Mouse (Mus musculus) limb, embryonic 11.5 days (tissue): Measurements from ENCODE around the gene Trim44. TPM values are rescaled to one million over a fixed set of nuclear protein-coding genes. Genes with fewer than 3 reads are reported as not detected.

Source experiments
- ATAC-seq: fragments of 200-750 bp; cut with Nextera tagmentation; 2 replicates; pipeline ENCODE4 v1.8.0; 2017; ENCODE audit warnings: low read depth; ENCODE audit not compliant: insufficient number of reproducible peaks, low FRiP score, low TSS enrichment
- DNase-seq: peaks from one replicate; pipeline ENCODE4 v3.0.0-alpha.2; 2015; ENCODE audit warnings: low spot score
- H3K27ac ChIP-seq: fragments of 300-500 bp; sonication (generic); replicated peaks from 2 replicates; pipeline ENCODE4 v1.5.1; 2014; ENCODE audit warnings: low read depth, mild to moderate bottlenecking, low read length
- H3K27me3 ChIP-seq: fragments of 300-500 bp; sonication (generic); 2 replicates; pipeline ENCODE4 v1.6.1; 2014; ENCODE audit warnings: mild to moderate bottlenecking, low read length, mixed read lengths; ENCODE audit not compliant: control insufficient read depth, insufficient read depth
- H3K36me3 ChIP-seq: fragments of 300-500 bp; sonication (generic); 2 replicates; pipeline ENCODE4 v1.6.1; 2014; ENCODE audit warnings: mild to moderate bottlenecking, low read length, moderate library complexity, mixed read lengths; ENCODE audit not compliant: control insufficient read depth, insufficient read depth
- H3K4me1 ChIP-seq: fragments of 300-500 bp; sonication (generic); 2 replicates; pipeline ENCODE4 v1.6.1; 2014; ENCODE audit warnings: low read length, mixed read lengths; ENCODE audit not compliant: control insufficient read depth, insufficient read depth
- H3K4me2 ChIP-seq: fragments of 300-500 bp; sonication (generic); 2 replicates; pipeline ENCODE4 v1.6.1; 2014; ENCODE audit warnings: low read depth, mild to moderate bottlenecking, moderate library complexity; ENCODE audit not compliant: severe bottlenecking
- H3K4me3 ChIP-seq: fragments of 300-500 bp; sonication (generic); 2 replicates; pipeline ENCODE4 v1.5.1; 2014; ENCODE audit warnings: low read depth, low read length
- H3K9ac ChIP-seq: fragments of 300-500 bp; sonication (generic); 2 replicates; pipeline ENCODE4 v1.6.1; 2014; ENCODE audit warnings: mild to moderate bottlenecking, low read length
- H3K9me3 ChIP-seq: fragments of 300-500 bp; sonication (generic); 2 replicates; pipeline ENCODE4 v1.6.1; 2016; ENCODE audit warnings: low read length; ENCODE audit not compliant: control insufficient read depth
- WGBS: fragments of 180-500 bp; shearing (Covaris S2); extraction: QIAGEN DNeasy Blood & Tissue Kit; methylation state at CpG from one replicate; pipeline ENCODE4 v1.1.7; 2014; 5-methylcytosine and 5-hydroxymethylcytosine counted together
- polyA plus RNA-seq: library from polyadenylated mRNA; unstranded; fragments of >200 nt; fragmentation: Nextera tagmentation; extraction: Ambion mirVana; gene quantifications from 2 replicates; pipeline ENCODE4 v1.2.1, GENCODE M21; 2014

Gene Trim44
- polyA plus RNA-seq, 1 experiment from 2014 or later = 38.9 TPM

DNA sequence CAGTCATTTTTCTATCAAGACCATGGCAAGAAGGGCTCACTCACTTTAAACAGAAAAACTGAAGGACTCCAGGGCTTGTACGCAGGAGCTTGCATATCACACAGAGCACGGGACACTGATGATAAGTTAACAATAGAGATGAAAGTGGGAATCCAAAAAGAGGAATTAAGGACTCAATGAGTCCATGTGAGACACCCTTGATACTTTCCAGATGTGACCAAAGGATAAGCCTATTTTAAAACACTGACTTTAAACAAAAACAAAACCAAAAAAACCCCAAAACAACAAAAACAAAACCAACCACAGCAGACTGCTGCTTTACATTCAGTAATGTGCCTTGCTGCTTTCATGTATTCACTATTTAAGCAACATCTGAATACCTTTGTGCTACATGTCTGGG lies 75.7 kb downstream of the Trim44 start:
- Histone ChIP-seq H3K27ac (no peak overlapping the region), H3K9ac (no peak overlapping the region), H3K4me1 (no peaks in the 10 kb centered on the region), H3K9me3 (no peaks in the 10 kb centered on the region), H3K27me3 (no peaks in the 10 kb centered on the region), H3K36me3 (no peaks in the 10 kb centered on the region), H3K4me3 (no peak overlapping the region), H3K4me2 (no peak overlapping the region)
- ATAC-seq (no peak), DNase-seq (no peak)
- WGBS = 58% methylated on average over 2 of the region's 2 CpGs

- Histone ChIP-seq H3K9ac (no peak overlapping the region), H3K9me3 (no peaks in the 10 kb centered on the region), H3K36me3 (no peaks in the 10 kb centered on the region), H3K27me3 (no peaks in the 10 kb centered on the region), H3K4me1 (no peaks in the 10 kb centered on the region), H3K27ac (no peak overlapping the region), H3K4me2 (no peak overlapping the region), H3K4me3 (no peak overlapping the region)
- no peak for ATAC-seq
- WGBS = 82% methylated on average over 3 of the region's 3 CpGs
- DNase-seq = no peak
These were observed 76.5 kb downstream of the Trim44 start for GRCm38 (mm10) chr2:102331092-102331491.

DNA sequence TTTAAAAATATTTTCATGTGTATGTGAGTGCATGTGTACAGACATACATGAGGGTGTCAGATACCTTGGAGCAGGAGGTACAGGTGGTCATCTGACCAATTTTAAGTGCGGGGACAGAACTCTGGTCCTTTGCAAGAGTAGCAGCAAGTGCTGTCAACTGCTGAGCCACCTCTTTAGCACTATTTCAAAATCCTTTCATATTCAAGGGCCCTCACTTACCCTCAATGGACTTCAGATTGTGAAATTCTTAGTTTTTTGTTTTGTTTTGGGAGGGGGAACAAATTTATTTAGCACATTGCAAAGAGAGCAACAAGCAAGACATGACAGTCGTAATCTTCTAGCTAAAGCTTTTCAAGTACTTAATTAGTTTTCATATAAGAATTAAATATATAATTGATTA lies 81.7 kb downstream of the Trim44 start:
- ATAC-seq (no peak), DNase-seq (no peak)
- H3K9me3 ChIP-seq = no peaks in the 10 kb centered on the region
- no peaks in the 10 kb centered on the region for H3K4me1 ChIP-seq
- no peaks in the 10 kb centered on the region for H3K27me3 ChIP-seq
- H3K4me2 ChIP-seq = no peak overlapping the region
- 88% methylated on average over 2 of the region's 2 CpGs for WGBS
- H3K9ac ChIP-seq = no peak overlapping the region
- no peak overlapping the region for H3K4me3 ChIP-seq
- H3K27ac ChIP-seq = no peak overlapping the region
- H3K36me3 ChIP-seq = no peaks in the 10 kb centered on the region

DNA sequence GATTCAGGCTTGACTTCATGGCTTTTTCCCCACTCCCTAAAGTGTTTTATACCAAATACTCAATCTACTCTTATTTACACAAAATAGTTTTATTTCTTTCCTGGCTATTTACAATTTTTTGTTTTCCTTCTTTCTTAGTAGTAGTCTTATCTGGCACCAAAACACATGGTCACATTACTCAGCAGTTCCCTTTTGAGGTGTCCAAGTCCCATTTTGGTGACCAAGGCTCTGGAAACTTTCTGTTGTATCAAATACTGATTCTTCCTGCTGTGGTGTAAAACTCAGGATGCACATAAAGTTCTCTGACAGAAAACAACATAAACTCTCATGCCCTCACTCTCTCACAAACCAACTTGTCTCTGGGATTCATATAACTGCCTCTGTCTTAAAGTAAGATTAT lies 83.3 kb downstream of the Trim44 start:
- no peak overlapping the region for H3K9ac ChIP-seq
- no peaks in the 10 kb centered on the region for H3K9me3 ChIP-seq
- H3K4me2 ChIP-seq = no peak overlapping the region
- no peaks in the 10 kb centered on the region for H3K27me3 ChIP-seq
- ATAC-seq (no peak), DNase-seq (no peak)
- H3K27ac ChIP-seq = no peak overlapping the region
- H3K4me3 ChIP-seq = no peak overlapping the region
- H3K36me3 ChIP-seq = no peaks in the 10 kb centered on the region
- no peaks in the 10 kb centered on the region for H3K4me1 ChIP-seq

DNA sequence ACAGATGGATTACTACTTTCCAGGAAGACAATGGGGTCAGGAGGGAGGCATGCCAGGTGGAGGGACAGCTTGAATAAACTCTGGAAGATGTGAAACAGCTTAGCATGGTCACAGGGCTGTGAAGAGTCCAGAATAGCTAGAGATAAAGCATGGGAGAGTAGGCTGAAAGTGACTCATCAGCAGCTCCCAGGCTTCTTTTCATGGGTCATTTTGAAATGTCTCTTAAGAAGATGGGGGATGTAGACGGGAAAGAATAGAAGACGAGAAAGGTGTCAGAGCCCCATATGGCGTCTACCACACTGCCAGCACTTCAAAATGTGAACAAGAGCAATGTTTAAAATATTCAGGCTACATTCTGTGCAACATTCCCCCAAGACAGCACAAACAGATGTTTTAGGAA lies 91.1 kb downstream of the Trim44 start:
- DNase-seq = no peak
- WGBS = 91% methylated on average over 3 of the region's 3 CpGs
- H3K9ac ChIP-seq = no peak overlapping the region
- H3K4me3 ChIP-seq = no peak overlapping the region
- H3K36me3 ChIP-seq = no peaks in the 10 kb centered on the region
- H3K27ac ChIP-seq = no peak overlapping the region
- H3K27me3 ChIP-seq = no peaks in the 10 kb centered on the region
- ATAC-seq = no peak
- H3K4me2 ChIP-seq = no peak overlapping the region
- H3K9me3 ChIP-seq = no peaks in the 10 kb centered on the region
- no peaks in the 10 kb centered on the region for H3K4me1 ChIP-seq

DNA sequence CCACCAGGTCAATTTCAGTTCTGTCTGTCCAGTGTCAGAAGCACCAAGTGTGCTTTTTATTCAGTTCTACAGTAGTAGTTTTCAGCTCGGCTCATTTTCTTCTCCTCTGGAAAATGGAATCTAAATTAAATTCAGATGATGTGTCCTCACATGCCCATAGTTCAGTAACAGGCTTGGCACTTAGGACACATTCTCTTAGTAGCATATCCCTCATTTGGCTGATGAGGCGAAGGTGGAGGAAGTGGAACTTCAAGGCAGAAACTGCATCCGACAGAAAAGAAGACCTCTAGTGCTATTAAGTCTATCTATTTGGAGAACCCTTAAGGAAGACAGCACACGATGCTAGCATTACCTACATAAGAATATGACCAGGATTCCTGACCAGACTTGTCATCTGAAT lies 92.5 kb downstream of the Trim44 start:
- no peak for DNase-seq
- 87% methylated on average over 4 of the region's 4 CpGs for WGBS
- no peak overlapping the region for H3K27ac ChIP-seq
- no peak for ATAC-seq
- H3K27me3 ChIP-seq = no peaks in the 10 kb centered on the region
- no peaks in the 10 kb centered on the region for H3K36me3 ChIP-seq
- H3K4me1 ChIP-seq = no peaks in the 10 kb centered on the region
- no peak overlapping the region for H3K4me2 ChIP-seq
- no peaks in the 10 kb centered on the region for H3K9me3 ChIP-seq
- no peak overlapping the region for H3K9ac ChIP-seq
- no peak overlapping the region for H3K4me3 ChIP-seq

GRCm38 (mm10) chr2:102314610-102315009 lies 93.0 kb downstream of the Trim44 start:
- DNase-seq = no peak
- 75% methylated on average over 1 of the region's 1 CpGs for WGBS
- no peaks in the 10 kb centered on the region for H3K4me1 ChIP-seq

DNA sequence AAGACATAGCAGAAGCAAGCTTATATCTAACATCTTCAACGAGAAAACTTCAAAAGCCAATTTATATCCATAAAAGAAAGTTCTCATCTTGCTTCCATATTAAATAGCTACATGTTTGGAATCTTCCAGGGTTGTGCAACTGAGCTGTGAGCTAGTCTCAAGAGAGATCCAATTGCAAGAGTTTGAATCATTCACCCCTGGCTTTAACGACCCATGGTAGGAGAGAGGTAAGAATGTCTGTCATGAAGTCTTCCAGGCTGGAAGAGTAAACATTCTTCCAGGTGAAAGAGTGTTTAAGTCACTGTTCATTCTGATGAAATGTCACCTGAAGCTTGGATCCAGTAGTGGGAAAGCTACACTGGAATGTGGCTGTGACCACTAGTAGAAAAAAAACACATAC lies 93.6 kb downstream of the Trim44 start:
- no peak overlapping the region for H3K4me3 ChIP-seq
- H3K4me2 ChIP-seq = no peak overlapping the region
- WGBS = 90% methylated on average over 2 of the region's 2 CpGs

More at GRCm38 (mm10) chr2:102314610-102315009, 93.0 kb downstream of the Trim44 start:
- ATAC-seq = no peak
- Histone ChIP-seq H3K4me3 (no peak overlapping the region), H3K9ac (no peak overlapping the region), H3K27ac (no peak overlapping the region), H3K4me2 (no peak overlapping the region), H3K9me3 (no peaks in the 10 kb centered on the region), H3K36me3 (no peaks in the 10 kb centered on the region), H3K27me3 (no peaks in the 10 kb centered on the region)

DNA sequence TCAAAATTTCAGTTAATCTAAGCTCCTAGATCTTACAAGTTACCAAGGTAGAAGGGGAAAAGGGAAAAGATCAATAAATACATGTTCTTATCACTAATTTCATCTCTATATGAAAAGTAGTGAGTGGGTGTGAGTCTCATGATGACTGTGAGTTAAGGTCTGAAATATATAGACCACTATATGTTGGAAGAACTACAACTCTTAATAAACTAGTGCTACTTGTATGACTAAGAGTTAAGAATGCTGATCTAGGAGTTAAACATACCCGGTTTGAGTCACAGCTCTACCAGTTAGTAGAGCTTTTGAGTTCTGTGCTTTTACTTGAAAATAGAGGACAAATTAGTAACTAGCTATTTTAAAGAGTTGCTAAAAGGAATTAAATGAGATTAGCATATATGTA lies 94.7 kb downstream of the Trim44 start:
- ATAC-seq (no peak), DNase-seq (no peak)
- Histone ChIP-seq H3K4me2 (no peak overlapping the region), H3K9me3 (no peaks in the 10 kb centered on the region), H3K9ac (no peak overlapping the region), H3K4me1 (no peaks in the 10 kb centered on the region), H3K36me3 (no peaks in the 10 kb centered on the region), H3K27me3 (no peaks in the 10 kb centered on the region), H3K27ac (no peak overlapping the region), H3K4me3 (no peak overlapping the region)
- 91% methylated on average over 1 of the region's 1 CpGs for WGBS

More for the DNA sequence above, 93.6 kb downstream of the Trim44 start:
- no peak for DNase-seq
- no peaks in the 10 kb centered on the region for H3K36me3 ChIP-seq
- H3K4me1 ChIP-seq = no peaks in the 10 kb centered on the region
- no peaks in the 10 kb centered on the region for H3K9me3 ChIP-seq
- no peaks in the 10 kb centered on the region for H3K27me3 ChIP-seq
- H3K27ac ChIP-seq = no peak overlapping the region
- ATAC-seq = no peak
- H3K9ac ChIP-seq = no peak overlapping the region
